Mouse (Mus musculus) limb, embryonic 14.5 days (tissue): ENCODE measurements around the gene Phc2. TPM values are rescaled to one million over a fixed set of nuclear protein-coding genes. Genes with fewer than 3 reads are reported as not detected.

Source experiments
- ATAC-seq: fragments of 200-750 bp; cut with Nextera tagmentation; 2 replicates; pipeline ENCODE4 v1.8.0; 2017; ENCODE audit warnings: low read depth, moderate number of reproducible peaks, moderate TSS enrichment; ENCODE audit not compliant: low FRiP score
- DNase-seq: peaks from one replicate; pipeline ENCODE4 v3.0.0-alpha.2; 2015; ENCODE audit warnings: low spot score
- H3K27ac ChIP-seq: fragments of 300-500 bp; sonication (generic); replicated peaks from 2 replicates; pipeline ENCODE4 v1.5.1; 2014; ENCODE audit warnings: low read depth, mild to moderate bottlenecking, low read length, moderate library complexity, mixed read lengths
- H3K27me3 ChIP-seq: fragments of 300-500 bp; sonication (generic); 2 replicates; pipeline ENCODE4 v1.6.1; 2014; ENCODE audit warnings: low read length, mixed read lengths; ENCODE audit not compliant: control insufficient read depth, insufficient read depth
- H3K36me3 ChIP-seq: fragments of 300-500 bp; sonication (generic); 2 replicates; pipeline ENCODE4 v1.6.1; 2014; ENCODE audit warnings: mild to moderate bottlenecking, low read length, moderate library complexity, mixed read lengths; ENCODE audit not compliant: control insufficient read depth, insufficient read depth
- H3K4me1 ChIP-seq: fragments of 300-500 bp; sonication (generic); 2 replicates; pipeline ENCODE4 v1.6.1; 2014; ENCODE audit warnings: antibody characterized with exemption, low read length, mixed read lengths; ENCODE audit not compliant: control insufficient read depth, insufficient read depth
- H3K4me2 ChIP-seq: fragments of 300-500 bp; sonication (generic); replicated peaks from 2 replicates; pipeline ENCODE4 v1.6.1; 2014; ENCODE audit warnings: low read depth, mild to moderate bottlenecking, low read length, moderate library complexity; ENCODE audit not compliant: severe bottlenecking
- H3K4me3 ChIP-seq: fragments of 300-500 bp; sonication (generic); replicated peaks from 2 replicates; pipeline ENCODE4 v1.5.1; 2014; ENCODE audit warnings: low read length
- H3K9ac ChIP-seq: fragments of 300-500 bp; sonication (generic); 2 replicates; pipeline ENCODE4 v1.6.1; 2014; ENCODE audit warnings: mild to moderate bottlenecking, low read depth, low read length, moderate library complexity; ENCODE audit not compliant: severe bottlenecking
- H3K9me3 ChIP-seq: fragments of 300-500 bp; sonication (generic); 2 replicates; pipeline ENCODE4 v1.6.1; 2016; ENCODE audit warnings: low read length; ENCODE audit not compliant: control insufficient read depth
- POLR2A ChIP-seq: fragments of 200-500 bp; IDR thresholded peaks from 2 replicates; pipeline ENCODE4 v1.8.0; 2012; ENCODE audit warnings: inconsistent platforms, mild to moderate bottlenecking, moderate library complexity, borderline replicate concordance; ENCODE audit not compliant: insufficient read depth, insufficient read length; ENCODE audit errors: extremely low read depth
- WGBS: fragments of 180-500 bp; shearing (Covaris S2); extraction: QIAGEN DNeasy Blood & Tissue Kit; methylation state at CpG from one replicate; pipeline ENCODE4 v1.1.7; 2014; 5-methylcytosine and 5-hydroxymethylcytosine counted together
- polyA plus RNA-seq, 2 experiments: library from polyadenylated mRNA; depleted of rRNA in 1 of 2; stranded (reverse) in 1 of 2; unstranded in 1 of 2; fragments of >200 nt; fragmentation: Nextera tagmentation in 1 of 2; extraction: Ambion mirVana in 1 of 2; gene quantifications; 2 replicates each; pipeline versions ENCODE4 v1.2.1 to v1.2.3; 2012 to 2014

The Phc2 gene
- polyA plus RNA-seq, 2 experiments: 69.8 to 103 TPM

- no peak for TF ChIP-seq POLR2A
Measured at GRCm38 (mm10) chr4:128646762-128647161, 7.7 kb upstream of the Phc2 start.

GRCm38 (mm10) chr4:128648567-128649255 lies 5.8 kb upstream of the Phc2 start:
- Histone ChIP-seq H3K9me3 (no peaks in the 10 kb centered on the region), H3K4me2 (no peak overlapping the region), H3K4me3 (no peak overlapping the region), H3K36me3 (no peaks in the 10 kb centered on the region), H3K4me1 (peaks cover 9% of the 10 kb centered on the region; the same call in 1 of the 2 replicates), H3K27me3 (no peaks in the 10 kb centered on the region), H3K9ac (no peak overlapping the region), H3K27ac (no peak overlapping the region)
- no peak for TF ChIP-seq POLR2A
- ATAC-seq (no peak), DNase-seq (no peak)
- WGBS: 29% methylated on average over 8 of the region's 8 CpGs

More at GRCm38 (mm10) chr4:128646762-128647161, 7.7 kb upstream of the Phc2 start:
- 23% methylated on average over 7 of the region's 7 CpGs for WGBS
- Histone ChIP-seq H3K36me3 (no peaks in the 10 kb centered on the region), H3K9ac (no peak overlapping the region), H3K4me1 (peaks cover 13% of the 10 kb centered on the region), H3K4me3 (no peak overlapping the region), H3K27ac (no peak overlapping the region), H3K27me3 (no peaks in the 10 kb centered on the region), H3K4me2 (no peak overlapping the region), H3K9me3 (no peaks in the 10 kb centered on the region)
- no peak for ATAC-seq
- DNase-seq: no peak

GRCm38 (mm10) chr4:128651530-128651929 lies 3.0 kb upstream of the Phc2 start:
- H3K9me3 ChIP-seq: no peaks in the 10 kb centered on the region
- H3K4me1 ChIP-seq: peaks cover 16% of the 10 kb centered on the region
- H3K9ac ChIP-seq: no peak overlapping the region
- no peaks in the 10 kb centered on the region for H3K27me3 ChIP-seq
- no peak for DNase-seq
- no peak overlapping the region for H3K27ac ChIP-seq
- 51% methylated on average over 3 of the region's 3 CpGs for WGBS
- TF ChIP-seq POLR2A: no peak
- no peak for ATAC-seq
- H3K4me3 ChIP-seq: no peak overlapping the region
- H3K36me3 ChIP-seq: no peaks in the 10 kb centered on the region
- no peak overlapping the region for H3K4me2 ChIP-seq

GRCm38 (mm10) chr4:128652584-128653298 lies 1.8 kb upstream of the Phc2 start:
- TF ChIP-seq POLR2A: no peak
- Histone ChIP-seq H3K27me3 (no peaks in the 10 kb centered on the region), H3K27ac (no peak overlapping the region), H3K9ac (no peak overlapping the region), H3K4me2 (no peak overlapping the region), H3K4me3 (no peak overlapping the region), H3K36me3 (no peaks in the 10 kb centered on the region), H3K9me3 (no peaks in the 10 kb centered on the region), H3K4me1 (peaks cover 16% of the 10 kb centered on the region)
- ATAC-seq (no peak), DNase-seq (no peak)
- 16% methylated on average over 5 of the region's 5 CpGs for WGBS

GRCm38 (mm10) chr4:128655446-128655845 lies 944 bp downstream of the Phc2 start:
- Histone ChIP-seq H3K36me3 (no peaks in the 10 kb centered on the region), H3K4me3 (peak overlapping the region; percentile 77), H3K27ac (0 out of 2 replicates have a peak overlapping the region, but pooled peaks have one; percentile 58), H3K4me2 (peak overlapping the region; percentile 72), H3K4me1 (peaks cover 10% of the 10 kb centered on the region), H3K9ac (peak overlapping the region; percentile 69), H3K9me3 (no peaks in the 10 kb centered on the region), H3K27me3 (no peaks in the 10 kb centered on the region)
- under 1% methylated on average over 12 of the region's 12 CpGs for WGBS
- no peak for TF ChIP-seq POLR2A
- ATAC-seq: no peak
- DNase-seq: no peak
